Mouse (Mus musculus): ENCODE measurements around the gene Gm20219.

Gene Gm20219

GRCm38 (mm10) chr17:56554122-56554551 is at the start of gene Gm20219:
Gene Gm20219 (minus strand): TSS chr17:56554387.
- ATAC-seq (ENCODE audit: insufficient number of reproducible peaks, low FRiP score, low TSS enrichment): no peak

DNA sequence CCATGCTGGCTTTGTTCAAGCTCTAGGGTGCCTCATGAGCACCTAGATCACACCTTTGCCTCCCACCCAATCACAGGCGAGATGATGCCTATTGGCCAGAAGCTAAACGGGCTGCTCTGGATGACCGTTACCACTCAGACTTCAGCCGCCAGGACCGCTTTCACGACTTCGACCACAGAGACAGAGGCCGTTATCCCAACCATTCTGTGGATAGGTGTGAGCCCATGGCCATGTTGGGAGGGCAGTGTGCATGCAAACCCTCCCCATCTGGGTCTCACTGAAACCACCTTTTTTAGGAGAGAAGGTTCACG is 49.8 kb upstream of the Gm20219 start:
- ATAC-seq (ENCODE audit: insufficient number of reproducible peaks, low FRiP score, low TSS enrichment): no peak

DNA sequence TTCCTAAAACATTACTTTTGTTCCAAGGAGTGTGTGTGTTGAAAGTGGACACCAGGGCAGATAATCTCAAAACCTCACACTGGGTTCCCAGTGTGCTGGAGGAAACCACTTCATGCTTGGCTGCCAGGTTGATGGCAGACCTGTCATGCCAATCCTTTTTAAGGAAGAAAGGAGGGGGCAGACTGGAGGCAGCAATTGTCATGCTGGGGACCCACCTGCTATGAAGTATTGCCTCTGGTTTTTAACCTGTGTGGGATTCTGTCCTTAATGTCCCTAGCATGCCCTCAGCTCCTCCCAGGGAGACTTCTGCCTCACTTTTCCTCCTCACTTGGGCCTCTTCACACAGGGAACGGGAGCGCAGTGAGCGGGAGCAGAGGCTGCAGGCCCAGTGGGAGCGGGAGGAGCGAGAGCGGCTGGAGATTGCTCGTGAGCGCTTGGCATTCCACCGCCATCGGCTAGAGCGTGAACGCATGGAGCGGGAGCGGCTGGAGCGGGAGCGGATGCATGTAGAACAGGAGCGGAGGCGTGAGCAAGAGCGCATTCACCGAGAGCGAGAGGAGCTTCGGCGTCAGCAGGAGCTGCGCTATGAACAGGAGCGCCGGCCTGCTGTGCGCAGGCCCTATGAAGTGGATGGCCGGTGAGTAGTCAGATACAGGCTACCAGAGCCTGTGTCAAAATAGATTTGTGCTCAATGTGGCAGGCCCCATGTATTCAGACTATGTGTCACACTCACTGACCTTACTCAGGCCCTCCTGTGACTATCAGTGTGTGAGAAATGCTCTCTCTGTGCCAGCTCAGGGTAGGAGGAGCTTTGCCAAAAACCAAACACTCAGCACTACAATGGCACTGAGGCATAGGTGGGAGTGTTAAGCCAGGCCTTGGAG is 49.2 kb upstream of the Gm20219 start:
- no peak for ATAC-seq (ENCODE audit: insufficient number of reproducible peaks, low FRiP score, low TSS enrichment)

DNA sequence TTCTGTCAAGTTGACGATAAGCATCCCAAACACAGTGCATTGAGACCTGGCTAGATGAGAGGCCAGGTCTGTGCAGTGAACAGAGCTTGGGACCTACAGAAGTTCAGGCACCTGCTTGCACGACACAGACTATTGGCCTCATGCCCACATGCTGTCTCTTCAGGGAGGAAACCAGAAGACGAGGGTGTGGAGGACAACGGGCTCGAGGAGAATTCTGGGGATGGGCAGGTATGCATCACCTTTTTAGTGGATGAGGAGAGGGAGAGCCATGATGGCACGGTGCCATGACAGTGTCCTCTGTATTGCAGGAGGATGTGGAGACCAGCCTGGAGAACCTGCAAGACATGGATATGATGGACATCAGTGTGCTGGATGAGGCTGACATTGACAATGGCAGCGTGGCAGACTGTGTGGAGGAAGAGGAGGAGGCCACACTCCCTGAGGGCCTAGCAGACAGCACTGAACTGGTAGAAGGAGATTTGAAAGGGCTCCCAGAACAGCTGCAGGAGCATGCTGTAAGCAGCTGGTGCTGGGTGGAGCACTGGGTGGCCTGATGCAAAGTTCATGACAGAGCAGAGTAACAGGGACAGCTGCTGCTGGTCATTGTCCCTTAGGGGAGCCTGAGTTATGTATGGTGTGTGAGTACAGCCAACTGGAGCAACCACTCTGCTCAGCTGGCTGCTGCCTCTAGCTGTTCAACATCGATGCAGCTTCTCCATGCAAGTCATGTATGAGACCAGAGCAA is 39.5 kb upstream of the Gm20219 start:
- ATAC-seq (ENCODE audit: insufficient number of reproducible peaks, low FRiP score, low TSS enrichment): no peak

DNA sequence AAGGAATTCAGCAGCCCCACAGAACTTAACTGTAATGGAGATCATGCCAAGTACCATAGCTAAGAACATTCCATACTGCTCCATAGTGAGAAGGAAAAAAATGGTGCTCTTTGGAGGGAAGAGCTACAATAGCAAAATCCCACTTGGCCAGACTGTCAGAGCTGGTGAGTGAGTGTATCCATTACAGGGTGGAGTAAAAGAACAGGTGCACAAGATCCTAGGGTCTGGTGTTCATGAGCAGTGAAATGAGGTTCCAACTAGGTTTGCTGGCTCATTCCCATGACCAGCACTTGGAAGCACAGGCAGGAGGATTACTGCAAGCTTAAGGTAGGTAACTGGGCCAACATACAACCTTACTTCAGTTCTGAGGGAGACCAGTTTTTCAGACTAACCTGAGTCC is 38.4 kb upstream of the Gm20219 start:
- ATAC-seq (ENCODE audit: insufficient number of reproducible peaks, low FRiP score, low TSS enrichment): no peak

GRCm38 (mm10) chr17:56588921-56589320 is 34.7 kb upstream of the Gm20219 start:
- no peak for ATAC-seq (ENCODE audit: insufficient number of reproducible peaks, low FRiP score, low TSS enrichment)

DNA sequence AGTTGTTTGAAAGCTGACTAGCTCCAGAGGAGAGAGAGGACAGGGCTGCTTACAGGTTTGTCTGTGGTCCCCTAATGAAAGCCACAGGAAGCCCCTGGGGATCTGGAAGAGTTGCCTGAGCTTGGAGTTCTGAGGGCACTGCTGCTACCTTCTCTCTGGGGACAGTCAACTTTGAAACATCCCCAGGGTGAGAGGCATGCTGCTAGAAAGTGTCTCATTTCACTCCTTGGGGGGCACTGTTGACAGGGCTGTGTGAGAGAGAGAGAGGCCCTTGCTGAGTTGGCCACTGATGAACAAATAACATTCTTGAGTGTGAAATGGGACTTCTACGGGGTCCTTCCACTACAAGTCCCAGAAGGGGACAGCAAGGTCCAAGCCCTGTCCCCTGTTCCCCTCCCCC is 33.6 kb upstream of the Gm20219 start:
- no peak for ATAC-seq (ENCODE audit: insufficient number of reproducible peaks, low FRiP score, low TSS enrichment)

DNA sequence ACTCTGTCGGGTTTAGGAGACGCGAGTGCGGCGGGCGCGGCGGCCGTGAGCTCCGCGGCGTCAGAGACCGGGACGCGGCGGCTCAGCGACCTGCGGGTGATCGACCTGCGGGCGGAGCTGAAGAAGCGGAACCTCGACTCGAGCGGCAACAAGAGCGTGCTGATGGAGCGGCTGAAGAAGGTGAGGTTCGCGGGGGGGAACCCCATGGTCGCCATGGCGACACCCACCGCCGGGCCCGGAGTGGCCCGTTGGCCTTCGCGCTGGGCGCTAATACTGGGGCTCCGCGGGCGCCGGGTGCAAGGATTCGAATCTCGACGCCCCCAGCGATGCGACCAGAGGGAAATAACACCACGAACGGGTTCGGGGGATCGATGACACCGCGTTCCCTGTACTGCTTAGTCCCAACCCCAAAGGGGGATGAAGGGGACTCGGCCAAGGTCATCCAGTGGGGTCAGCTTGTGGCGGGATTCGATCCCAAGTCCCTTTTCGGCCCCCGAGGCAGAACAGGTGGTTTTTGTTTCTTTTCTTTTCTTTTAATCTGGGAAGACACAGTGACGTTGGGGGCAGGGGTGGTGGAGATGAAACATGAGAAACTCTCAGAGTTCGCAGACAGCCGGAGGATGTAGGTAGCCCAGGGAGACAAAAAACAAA is 31.1 kb upstream of the Gm20219 start:
- peak; percentile 29; the same call in 1 of the 2 replicates for ATAC-seq (ENCODE audit: insufficient number of reproducible peaks, low FRiP score, low TSS enrichment)

DNA sequence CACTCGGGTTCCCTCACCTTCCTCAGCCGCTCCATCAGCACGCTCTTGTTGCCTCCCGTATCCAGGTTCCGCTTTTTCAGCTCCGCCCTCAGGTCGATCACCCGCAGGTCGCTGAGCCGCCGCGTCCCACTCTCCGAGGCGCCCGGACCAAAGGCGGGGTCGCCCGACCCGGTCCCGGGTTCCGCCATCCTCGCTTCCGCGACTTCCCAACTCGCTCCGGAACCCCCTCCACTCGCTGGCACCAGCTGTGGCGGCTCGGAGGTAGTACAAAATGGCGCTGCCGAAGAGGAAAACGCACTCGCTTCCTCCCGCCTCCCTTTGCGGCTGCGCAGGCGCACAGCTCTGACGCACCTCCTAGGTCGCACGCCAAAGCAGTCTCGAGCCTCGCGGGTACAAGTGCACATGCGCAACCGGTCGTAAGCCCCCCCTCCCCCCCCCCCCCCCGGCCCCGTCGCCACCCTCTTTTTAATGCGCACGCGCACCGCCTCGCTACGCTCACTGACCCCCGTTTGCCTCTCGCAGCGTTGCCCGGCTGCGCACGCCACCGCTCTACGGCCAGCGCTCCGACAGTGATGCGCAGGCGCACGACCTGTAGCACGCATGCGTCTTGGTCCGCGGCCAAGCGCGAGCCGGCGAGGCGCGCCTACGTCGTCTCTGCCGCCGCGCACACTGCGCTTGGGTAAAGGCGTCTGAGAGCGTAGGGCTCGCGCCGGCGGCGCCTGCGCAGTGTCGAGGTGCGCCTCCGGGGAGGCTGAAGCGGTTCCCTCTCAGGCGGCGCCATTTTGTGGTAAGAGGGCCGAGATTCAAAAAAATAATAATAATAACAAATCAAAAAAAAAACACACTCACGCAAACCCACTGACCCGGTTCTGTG is 30.3 kb upstream of the Gm20219 start, which contains the start of the genes Safb2 and Safb:
Gene Safb2 (minus strand): TSS at position 329 of the 874 bp plus-strand sequence.
Gene Safb (plus strand): TSS at position 569 of the 874 bp plus-strand sequence.
- ATAC-seq (ENCODE audit: insufficient number of reproducible peaks, low FRiP score, low TSS enrichment): peak; percentile 77

GRCm38 (mm10) chr17:56583611-56584256 is 29.5 kb upstream of the Gm20219 start:
- no peak for ATAC-seq (ENCODE audit: insufficient number of reproducible peaks, low FRiP score, low TSS enrichment)

- no peak for ATAC-seq (ENCODE audit: insufficient number of reproducible peaks, low FRiP score, low TSS enrichment)
Observed at GRCm38 (mm10) chr17:56583071-56583470, 28.9 kb upstream of the Gm20219 start.

DNA sequence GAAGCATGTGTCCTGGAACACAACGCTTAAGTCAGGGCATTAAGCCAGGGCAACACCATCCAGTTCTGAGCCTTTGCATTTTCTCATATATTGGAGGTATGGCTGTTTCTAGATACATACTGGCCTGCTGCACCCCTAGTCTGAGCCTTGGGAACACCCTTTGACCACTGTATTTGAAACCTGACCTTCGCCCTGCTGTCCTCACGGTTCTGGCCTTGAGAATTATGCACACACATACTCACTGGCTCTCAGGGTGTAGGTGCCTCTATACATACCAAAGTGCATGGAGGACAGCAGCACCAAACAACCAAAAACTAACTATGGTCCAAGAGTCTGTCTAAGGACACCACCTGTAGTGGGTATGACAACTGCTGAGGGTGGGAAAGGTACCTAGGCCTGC is 18.8 kb upstream of the Gm20219 start:
- ATAC-seq (ENCODE audit: insufficient number of reproducible peaks, low FRiP score, low TSS enrichment): no peak

DNA sequence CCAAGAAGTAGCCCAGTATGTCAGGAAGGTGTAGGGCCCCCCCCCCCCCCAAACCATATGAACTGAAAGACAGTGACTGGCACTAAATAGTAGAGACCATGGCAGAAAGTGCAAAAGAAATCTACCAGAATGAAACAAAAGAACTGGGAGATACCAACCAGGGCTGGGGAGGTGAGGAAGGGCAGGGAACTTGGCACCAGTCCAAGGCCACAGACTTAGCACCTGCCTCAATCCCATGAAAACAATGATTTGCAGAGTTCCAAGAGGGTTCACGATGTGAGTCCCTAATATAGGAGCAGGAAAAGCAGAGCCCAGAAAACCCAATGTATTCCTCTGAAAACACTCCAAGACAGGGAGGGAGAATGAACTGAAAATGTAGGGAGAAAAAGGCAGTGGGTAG is 18.0 kb upstream of the Gm20219 start:
- ATAC-seq (ENCODE audit: insufficient number of reproducible peaks, low FRiP score, low TSS enrichment): no peak

DNA sequence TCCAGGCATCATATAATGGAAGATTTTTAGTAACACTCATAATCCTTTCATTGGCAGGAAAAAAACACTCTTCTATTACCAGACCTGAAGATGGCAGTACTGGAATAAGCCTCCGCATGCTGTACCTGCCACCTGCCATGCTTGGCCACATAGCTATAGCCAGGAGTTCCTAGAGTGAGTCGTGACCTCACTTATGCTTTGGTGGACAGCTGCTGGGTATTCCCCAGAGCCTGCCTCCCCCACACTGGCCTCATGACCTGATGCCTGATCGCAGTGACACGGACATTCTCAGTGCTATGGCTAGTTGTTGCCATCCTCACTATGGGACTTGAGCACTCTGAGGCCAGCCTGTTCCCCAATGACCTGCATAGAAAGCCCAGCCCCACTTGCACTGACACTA is 16.1 kb upstream of the Gm20219 start:
- no peak for ATAC-seq (ENCODE audit: insufficient number of reproducible peaks, low FRiP score, low TSS enrichment)

- no peak for ATAC-seq (ENCODE audit: insufficient number of reproducible peaks, low FRiP score, low TSS enrichment)
Observed at GRCm38 (mm10) chr17:56567370-56567769, 13.2 kb upstream of the Gm20219 start.

DNA sequence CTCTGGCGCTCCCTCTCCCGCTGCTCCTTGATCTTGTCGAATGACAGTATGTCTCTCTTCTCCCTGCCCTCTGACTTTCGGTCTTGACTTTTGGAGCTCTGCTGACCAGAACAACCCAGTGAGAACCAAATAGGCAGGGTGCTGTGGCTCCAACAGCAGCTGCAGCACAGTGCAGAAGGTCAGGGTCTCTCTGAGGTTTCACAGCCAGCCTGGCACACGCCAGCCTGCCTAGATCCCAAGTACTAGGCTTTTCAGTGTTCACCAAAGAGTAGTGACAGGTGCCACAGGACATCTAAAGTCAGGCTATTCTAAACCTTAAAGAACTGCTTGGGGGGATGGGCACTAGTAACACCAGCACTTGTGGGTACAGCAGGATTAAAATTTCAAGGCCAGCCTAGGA is 12.7 kb upstream of the Gm20219 start:
- no peak for ATAC-seq (ENCODE audit: insufficient number of reproducible peaks, low FRiP score, low TSS enrichment)

DNA sequence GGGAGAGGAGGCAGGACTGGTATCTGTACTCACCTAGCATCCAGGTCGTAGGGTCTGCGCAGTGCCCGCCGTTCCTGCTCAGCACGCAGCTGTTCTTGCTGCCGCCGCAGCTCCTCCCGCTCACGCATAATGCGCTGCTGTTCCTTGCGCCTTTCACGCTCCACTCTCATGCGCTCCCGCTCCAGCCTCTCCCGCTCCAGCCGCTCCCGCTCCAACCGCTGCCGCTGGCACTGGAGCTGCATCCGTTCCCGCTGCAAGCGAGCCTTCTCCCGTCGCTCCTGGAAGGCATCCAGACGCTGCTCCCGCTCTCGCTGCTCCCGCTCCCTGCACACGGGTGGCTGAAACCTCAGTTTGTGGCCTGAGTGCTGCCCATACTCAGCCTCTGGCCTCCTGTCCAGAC is 12.1 kb upstream of the Gm20219 start:
- no peak for ATAC-seq (ENCODE audit: insufficient number of reproducible peaks, low FRiP score, low TSS enrichment)

DNA sequence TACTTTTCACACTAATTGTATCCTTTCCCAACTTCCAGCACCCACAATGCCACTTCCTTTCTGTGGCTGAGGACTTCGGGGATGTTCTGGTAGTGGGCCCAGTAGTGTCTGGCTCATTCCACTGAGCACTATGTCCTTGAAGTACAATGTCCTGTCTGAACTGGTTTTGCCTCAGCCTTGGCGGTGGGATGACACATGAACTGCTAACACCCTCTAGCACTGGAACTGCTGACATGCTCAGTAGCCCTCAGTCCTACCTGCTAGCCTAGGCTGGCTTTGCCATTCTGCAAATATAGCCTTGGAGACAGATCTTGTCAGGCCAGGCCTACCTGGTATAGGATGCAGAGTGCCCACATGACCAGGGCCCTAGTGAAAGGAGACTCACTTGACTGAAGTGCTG is 7.7 kb upstream of the Gm20219 start:
- ATAC-seq (ENCODE audit: insufficient number of reproducible peaks, low FRiP score, low TSS enrichment): no peak

GRCm38 (mm10) chr17:56560131-56560530 is 5.9 kb upstream of the Gm20219 start:
- ATAC-seq (ENCODE audit: insufficient number of reproducible peaks, low FRiP score, low TSS enrichment): no peak

GRCm38 (mm10) chr17:56559386-56559785 is 5.2 kb upstream of the Gm20219 start:
- ATAC-seq (ENCODE audit: insufficient number of reproducible peaks, low FRiP score, low TSS enrichment): no peak
